Mouse (Mus musculus): ENCODE results near the gene Gm21904.
"Not testable (repeated sequence)": the region's sequence is repeated elsewhere in the genome, so short reads cannot be mapped to it uniquely, and the experiment has no call there.

The Gm21904 gene

GRCm38 (mm10) chrY:17846166-17846565, at the start of gene Gm21904:
Gene Gm21904 (minus strand): TSS chrY:17846266.
- not testable (repeated sequence) for DNase-seq (ENCODE audit: inconsistent ontology term)

GRCm38 (mm10) chrY:17874441-17874840, 28.4 kb upstream of the Gm21904 start, which contains the start of the genes Gm20772 and Gm20831:
Gene Gm20772 (plus strand): TSS chrY:17874741.
Gene Gm20831 (plus strand): TSS chrY:17874741.
- DNase-seq (ENCODE audit: inconsistent ontology term), result not testable (repeated sequence)

All from Muller cell, postnatal 12 days (primary cell).